Mouse (Mus musculus) midbrain, embryonic 11.5 days (tissue): ENCODE measurements around the gene Ace. TPM values are rescaled to one million over a fixed set of nuclear protein-coding genes. Genes with fewer than 3 reads are reported as not detected.
A peak's percentile ranks its signal among the peaks of the same experiment; 100 is the strongest.

Experiments used
- ATAC-seq: fragments of 200-750 bp; cut with Nextera tagmentation; 2 replicates; pipeline ENCODE4 v1.8.0; 2017; ENCODE audit warnings: moderate TSS enrichment, moderate library complexity; ENCODE audit not compliant: low FRiP score
- DNase-seq: peaks from one replicate; pipeline ENCODE4 v3.0.0; 2015; ENCODE audit warnings: low spot score; ENCODE audit errors: missing footprints
- H3K27ac ChIP-seq: fragments of 300-500 bp; sonication (generic); 2 replicates; pipeline ENCODE4 v1.5.1; 2014; ENCODE audit warnings: low read depth, low read length
- H3K27me3 ChIP-seq: fragments of 300-500 bp; sonication (generic); 2 replicates; pipeline ENCODE4 v1.6.1; 2014; ENCODE audit warnings: mild to moderate bottlenecking, low read length, moderate library complexity, mixed read lengths; ENCODE audit not compliant: control insufficient read depth, insufficient read depth
- H3K36me3 ChIP-seq: fragments of 300-500 bp; sonication (generic); 2 replicates; pipeline ENCODE4 v1.6.1; 2014; ENCODE audit warnings: mild to moderate bottlenecking, low read length, moderate library complexity, mixed read lengths; ENCODE audit not compliant: control insufficient read depth, insufficient read depth
- H3K4me1 ChIP-seq: fragments of 300-500 bp; sonication (generic); 2 replicates; pipeline ENCODE4 v1.6.1; 2014; ENCODE audit warnings: low read length; ENCODE audit not compliant: control insufficient read depth, insufficient read depth
- H3K4me2 ChIP-seq: fragments of 300-500 bp; sonication (generic); 2 replicates; pipeline ENCODE4 v1.6.1; 2014; ENCODE audit warnings: mild to moderate bottlenecking, moderate library complexity
- H3K4me3 ChIP-seq: fragments of 300-500 bp; sonication (generic); 2 replicates; pipeline ENCODE4 v1.5.1; 2014; ENCODE audit warnings: low read depth, low read length
- H3K9ac ChIP-seq: fragments of 300-500 bp; sonication (generic); 2 replicates; pipeline ENCODE4 v1.6.1; 2014; ENCODE audit warnings: low read length
- H3K9me3 ChIP-seq: fragments of 300-500 bp; sonication (generic); 2 replicates; pipeline ENCODE4 v1.6.1; 2016; ENCODE audit warnings: low read length; ENCODE audit not compliant: control insufficient read depth
- WGBS: fragments of 180-500 bp; shearing (Covaris S2); extraction: QIAGEN DNeasy Blood & Tissue Kit; methylation state at CpG from one replicate; pipeline ENCODE4 v1.1.7; 2014; 5-methylcytosine and 5-hydroxymethylcytosine counted together
- polyA plus RNA-seq: library from polyadenylated mRNA; unstranded; fragments of >200 nt; fragmentation: Nextera tagmentation; extraction: Ambion mirVana; gene quantifications from 2 replicates; pipeline ENCODE4 v1.2.1, GENCODE M21; 2014

Ace gene
- polyA plus RNA-seq, 1 experiment from 2014 or later, result 0.89 TPM

GRCm38 (mm10) chr11:105944126-105944621 lies 23.6 kb upstream of the Ace start:
- Histone ChIP-seq H3K36me3 (no peaks in the 10 kb centered on the region), H3K4me1 (peaks cover 2% of the 10 kb centered on the region; the same call in 1 of the 2 replicates), H3K9me3 (no peaks in the 10 kb centered on the region), H3K27ac (no peak overlapping the region), H3K4me3 (peak overlapping the region; percentile 66), H3K4me2 (peak overlapping the region; percentile 95), H3K9ac (peak overlapping the region; percentile 53), H3K27me3 (peaks cover 12% of the 10 kb centered on the region)
- DNase-seq (peak; percentile 96), ATAC-seq (peak; percentile 83)
- WGBS, result under 1% methylated on average over 58 of the region's 59 CpGs

- peaks cover 12% of the 10 kb centered on the region for H3K27me3 ChIP-seq
- ATAC-seq (peak; percentile 5; the same call in 1 of the 2 replicates), DNase-seq (no peak)
- H3K27ac ChIP-seq, result no peak overlapping the region
- no peak overlapping the region for H3K4me3 ChIP-seq
- WGBS, result 82% methylated on average over 16 of the region's 16 CpGs
- no peak overlapping the region; the same call in 1 of the 2 replicates for H3K4me2 ChIP-seq
- H3K9ac ChIP-seq, result no peak overlapping the region
- H3K36me3 ChIP-seq, result no peaks in the 10 kb centered on the region
- no peaks in the 10 kb centered on the region for H3K9me3 ChIP-seq
- H3K4me1 ChIP-seq, result peaks cover 2% of the 10 kb centered on the region; the same call in 1 of the 2 replicates
Observed at GRCm38 (mm10) chr11:105944770-105945672, 22.7 kb upstream of the Ace start.

DNA sequence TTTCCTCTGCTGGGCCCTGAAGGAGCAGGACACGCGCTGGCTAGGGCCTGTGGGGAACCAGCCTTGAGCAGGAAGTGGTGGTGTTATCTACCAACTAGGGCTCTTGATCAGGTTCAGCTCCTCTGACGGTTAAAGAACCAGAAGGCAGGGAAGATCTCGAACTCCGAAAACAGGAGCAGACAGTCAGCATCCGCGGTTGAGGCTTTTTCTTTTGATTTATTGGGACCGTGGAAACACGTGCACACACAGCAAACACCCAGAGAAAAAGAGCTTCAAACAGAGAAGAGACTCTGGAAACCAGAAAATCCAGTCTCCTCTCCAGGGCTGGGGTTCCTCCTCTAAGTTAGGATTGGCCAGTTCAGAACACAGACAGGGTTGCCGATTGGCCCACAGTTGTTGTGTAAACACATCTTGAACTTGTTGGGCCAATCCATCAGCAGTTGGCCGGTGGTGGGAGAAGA lies 21.0 kb upstream of the Ace start:
- Histone ChIP-seq H3K4me2 (no peak overlapping the region), H3K4me3 (no peak overlapping the region), H3K4me1 (peaks cover 2% of the 10 kb centered on the region; the same call in 1 of the 2 replicates), H3K9ac (no peak overlapping the region), H3K9me3 (no peaks in the 10 kb centered on the region), H3K36me3 (no peaks in the 10 kb centered on the region), H3K27ac (no peak overlapping the region), H3K27me3 (peaks cover 12% of the 10 kb centered on the region)
- WGBS, result 48% methylated on average over 11 of the region's 11 CpGs
- ATAC-seq (no peak), DNase-seq (no peak)

GRCm38 (mm10) chr11:105948255-105948654 lies 19.5 kb upstream of the Ace start:
- Histone ChIP-seq H3K36me3 (no peaks in the 10 kb centered on the region), H3K27me3 (peaks cover 4% of the 10 kb centered on the region; the same call in 1 of the 2 replicates), H3K4me3 (no peak overlapping the region), H3K27ac (no peak overlapping the region), H3K4me1 (peaks cover 2% of the 10 kb centered on the region; the same call in 1 of the 2 replicates), H3K9me3 (no peaks in the 10 kb centered on the region), H3K4me2 (no peak overlapping the region), H3K9ac (no peak overlapping the region)
- no peak for DNase-seq
- no peak for ATAC-seq
- 75% methylated on average over 2 of the region's 2 CpGs for WGBS

DNA sequence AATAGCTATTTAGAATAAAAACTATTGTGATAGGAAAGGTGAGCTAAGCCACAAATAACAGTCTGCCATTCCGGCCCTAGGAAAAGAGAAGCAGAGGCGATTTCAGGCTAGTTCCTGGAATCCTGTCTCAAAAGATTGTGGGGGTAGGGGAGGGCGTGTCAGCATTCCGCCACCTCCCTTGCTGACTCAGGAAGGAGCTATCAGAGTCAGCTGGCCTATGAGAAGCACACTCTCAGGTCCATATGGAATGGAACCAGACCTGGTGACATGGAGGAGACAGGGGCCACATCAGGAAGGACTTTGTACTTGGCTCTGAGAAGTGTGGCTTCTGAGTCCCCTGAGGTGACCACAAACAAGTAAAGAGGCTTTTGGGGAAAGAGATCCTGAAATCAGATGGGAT lies 17.2 kb upstream of the Ace start:
- DNase-seq (no peak), ATAC-seq (no peak)
- Histone ChIP-seq H3K9me3 (no peaks in the 10 kb centered on the region), H3K4me2 (no peak overlapping the region), H3K4me1 (no peaks in the 10 kb centered on the region), H3K9ac (no peak overlapping the region), H3K36me3 (no peaks in the 10 kb centered on the region), H3K4me3 (no peak overlapping the region), H3K27me3 (no peaks in the 10 kb centered on the region), H3K27ac (no peak overlapping the region)
- 79% methylated on average over 4 of the region's 4 CpGs for WGBS

DNA sequence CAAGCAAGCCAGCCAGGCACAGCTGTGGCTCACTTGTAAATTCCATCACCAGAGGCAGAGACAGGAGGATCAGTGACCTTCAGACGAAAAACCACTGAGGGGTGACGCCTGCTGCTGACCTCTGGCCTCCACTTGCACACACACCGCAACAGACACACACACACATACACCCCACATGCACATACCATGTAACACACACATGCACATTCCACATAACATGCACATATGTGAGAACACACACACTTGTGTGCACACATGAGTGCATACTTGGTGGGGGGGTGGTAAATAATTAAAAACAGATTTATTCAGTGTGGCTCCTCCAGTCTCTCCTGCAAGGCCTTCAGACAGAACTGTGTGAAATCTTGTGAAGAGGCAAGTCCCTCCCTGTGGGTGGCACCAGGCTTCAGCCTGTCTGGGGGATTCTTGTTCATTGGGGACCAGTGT lies 16.1 kb upstream of the Ace start:
- H3K4me3 ChIP-seq, result no peak overlapping the region
- H3K4me1 ChIP-seq, result no peaks in the 10 kb centered on the region
- no peak for ATAC-seq
- 58% methylated on average over 3 of the region's 3 CpGs for WGBS
- no peak for DNase-seq
- H3K36me3 ChIP-seq, result no peaks in the 10 kb centered on the region
- no peak overlapping the region for H3K27ac ChIP-seq
- no peaks in the 10 kb centered on the region for H3K27me3 ChIP-seq
- H3K9ac ChIP-seq, result no peak overlapping the region
- H3K4me2 ChIP-seq, result no peak overlapping the region
- no peaks in the 10 kb centered on the region for H3K9me3 ChIP-seq

- H3K9me3 ChIP-seq, result no peaks in the 10 kb centered on the region
- WGBS, result 85% methylated on average over 9 of the region's 9 CpGs
- H3K4me3 ChIP-seq, result no peak overlapping the region
- H3K27me3 ChIP-seq, result no peaks in the 10 kb centered on the region
- H3K36me3 ChIP-seq, result no peaks in the 10 kb centered on the region
- no peak for DNase-seq
- H3K4me1 ChIP-seq, result no peaks in the 10 kb centered on the region
- no peak overlapping the region for H3K4me2 ChIP-seq
- ATAC-seq, result no peak
- no peak overlapping the region for H3K27ac ChIP-seq
- no peak overlapping the region for H3K9ac ChIP-seq
Observed at GRCm38 (mm10) chr11:105952111-105952510, 15.6 kb upstream of the Ace start.

DNA sequence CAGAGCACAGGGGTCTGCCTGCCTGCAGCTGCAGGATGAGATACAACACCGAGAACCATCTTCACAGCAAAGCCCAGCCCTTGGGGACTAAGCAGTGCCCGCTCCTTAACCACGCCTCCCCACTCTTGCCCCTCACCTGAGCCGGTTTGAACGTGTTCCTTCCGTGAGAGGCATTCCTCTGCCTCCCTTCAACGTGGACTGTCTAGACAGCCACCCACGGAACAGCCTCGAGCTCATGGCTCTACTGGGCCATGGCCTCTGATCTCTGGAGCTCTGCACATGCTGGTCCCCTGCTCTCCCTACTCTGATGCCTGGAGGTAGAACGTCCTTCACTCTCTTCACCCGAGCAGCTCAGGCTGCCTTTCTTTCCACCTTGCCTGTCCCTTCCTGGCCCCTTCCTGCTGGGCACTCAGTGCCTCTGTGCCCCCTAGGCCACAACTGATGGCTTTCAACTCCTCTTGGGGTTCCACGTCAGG lies 14.8 kb upstream of the Ace start, which contains the start of gene Cyb561:
Gene Cyb561, minus strand, starts transcription at position 426 of the 476 bp plus-strand sequence.
- peak; percentile 73 for DNase-seq
- WGBS, result 84% methylated on average over 12 of the region's 12 CpGs

DNA sequence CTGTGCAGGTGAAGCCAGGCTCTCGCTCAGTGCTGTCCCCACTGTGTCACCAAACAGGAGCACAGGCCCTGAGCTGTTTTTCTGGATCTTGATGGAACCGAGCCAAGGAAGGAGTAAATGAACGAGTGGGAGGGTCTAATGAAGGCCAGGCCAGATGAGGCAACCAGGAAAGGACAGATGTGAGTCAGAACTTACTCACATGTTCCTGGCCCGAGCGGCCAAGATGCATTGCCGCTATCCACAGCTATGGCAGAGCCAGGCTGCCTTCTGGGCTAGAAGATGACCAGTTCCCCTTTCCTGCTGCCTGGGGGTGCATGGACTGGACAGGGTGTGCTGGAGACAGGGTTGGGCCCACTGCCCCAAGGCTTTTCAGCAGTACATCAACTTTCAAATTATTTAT lies 14.3 kb upstream of the Ace start:
- H3K27ac ChIP-seq, result no peak overlapping the region
- no peaks in the 10 kb centered on the region for H3K27me3 ChIP-seq
- no peaks in the 10 kb centered on the region for H3K4me1 ChIP-seq
- DNase-seq (no peak), ATAC-seq (no peak)
- H3K4me2 ChIP-seq, result no peak overlapping the region
- H3K9ac ChIP-seq, result no peak overlapping the region
- H3K36me3 ChIP-seq, result no peaks in the 10 kb centered on the region
- H3K4me3 ChIP-seq, result no peak overlapping the region
- no peaks in the 10 kb centered on the region for H3K9me3 ChIP-seq
- WGBS, result 84% methylated on average over 6 of the region's 6 CpGs

More for the DNA sequence above, 14.8 kb upstream of the Ace start, which contains the start of gene Cyb561:
- Histone ChIP-seq H3K27ac (no peak within 1 kb of the TSS), H3K27me3 (no peaks in the 10 kb centered on the region), H3K36me3 (no peaks in the 10 kb centered on the region), H3K4me2 (no peak within 1 kb of the TSS), H3K4me3 (no peak within 1 kb of the TSS), H3K9me3 (no peaks in the 10 kb centered on the region), H3K9ac (no peak within 1 kb of the TSS), H3K4me1 (no peaks in the 10 kb centered on the region)
- no peak for ATAC-seq
